12 mouse cellular contexts compared by ENCODE assay signal in the genomic region with DNA sequence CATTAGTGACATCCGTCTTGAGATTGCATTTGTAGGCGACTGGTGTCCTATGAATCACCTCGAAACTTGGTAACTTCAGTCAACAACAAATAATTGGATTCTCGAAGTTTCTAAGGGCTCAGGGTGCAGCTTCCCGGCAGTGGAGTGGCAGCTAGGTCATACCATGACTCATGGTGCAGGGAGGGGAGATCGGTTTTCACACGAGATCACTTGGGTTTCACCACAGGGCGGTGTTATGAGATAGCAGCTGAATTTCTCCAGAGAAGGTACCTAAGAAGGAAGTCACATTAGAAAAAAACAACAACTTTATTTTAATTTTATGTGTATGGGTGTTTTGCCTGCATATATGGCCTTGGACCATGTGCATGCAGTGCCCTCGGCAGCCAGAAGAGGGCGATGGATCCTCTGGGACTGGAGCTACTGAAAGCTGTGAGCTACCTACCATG. TPM values are rescaled to one million over a fixed set of nuclear protein-coding genes. Genes with fewer than 3 reads are reported as not detected.
DNase-seq lines count a peak whose midpoint lies in the region; ATAC-seq and TF ChIP-seq lines count a peak whose summit lies in the region.
"Had no signal": no experiment of that assay in that cellular context is flagged by ENCODE, and none has a peak within 500 bp of the region (broad histone marks: within the 10 kb centered on the region; RNA-seq: fewer than 3 reads in every experiment).

No protein-coding gene starts in this region.

- no peak overlapping the region for H3K4me3 ChIP-seq in small intestine, adult 2 months (ENCODE audit: low read depth, low read length)
- no peak overlapping the region for H3K4me3 ChIP-seq in hindbrain, embryonic 14.5 days (replicated peaks; ENCODE audit: low read length)
- H3K4me3 ChIP-seq: forebrain, embryonic 10.5 days; kidney, embryonic 15.5 days; limb, embryonic 13.5 days had no signal

- 65% methylated on average over 10 of the region's 10 CpGs for WGBS in small intestine, adult 2 months
- 84% methylated on average over 10 of the region's 10 CpGs for WGBS in hindbrain, embryonic 14.5 days

- H3K27ac ChIP-seq in small intestine, adult 2 months (ENCODE audit: insufficient read depth, low read depth, low read length): no peak overlapping the region
- H3K27ac ChIP-seq in hindbrain, embryonic 14.5 days: no peak overlapping the region
- H3K27ac ChIP-seq: forebrain, embryonic 10.5 days; kidney, embryonic 15.5 days; limb, embryonic 13.5 days had no signal

- TF ChIP-seq POLR2A in small intestine, adult 2 months (IDR thresholded peaks at IDR 0.05; ENCODE audit: low read depth, low read length): no peak

- no peaks in the 10 kb centered on the region for H3K27me3 ChIP-seq in small intestine, adult 2 months (ENCODE audit: control insufficient read depth, insufficient read depth, low read length)
- no peaks in the 10 kb centered on the region for H3K27me3 ChIP-seq in hindbrain, embryonic 14.5 days (ENCODE audit: control insufficient read depth, insufficient read depth, low read length)

- H3K36me3 ChIP-seq in small intestine, adult 2 months (ENCODE audit: control insufficient read depth, insufficient read depth, low read length): no peaks in the 10 kb centered on the region
- H3K36me3 ChIP-seq in hindbrain, embryonic 14.5 days (replicated peaks; ENCODE audit: control insufficient read depth, insufficient read depth): no peaks in the 10 kb centered on the region
- H3K36me3 ChIP-seq: forebrain, embryonic 10.5 days; kidney, embryonic 15.5 days; limb, embryonic 13.5 days had no signal

- no peak overlapping the region for H3K4me2 ChIP-seq in hindbrain, embryonic 14.5 days (replicated peaks)
- H3K4me2 ChIP-seq: kidney, embryonic 15.5 days; limb, embryonic 13.5 days had no signal

- no peaks in the 10 kb centered on the region for H3K9me3 ChIP-seq in hindbrain, embryonic 14.5 days (ENCODE audit: control insufficient read depth, low read length)
- H3K9me3 ChIP-seq: forebrain, embryonic 10.5 days; kidney, embryonic 15.5 days had no signal

- no peaks in the 10 kb centered on the region for H3K4me1 ChIP-seq in small intestine, adult 2 months (ENCODE audit: control insufficient read depth, insufficient read depth, insufficient read length, low read length)
- no peaks in the 10 kb centered on the region for H3K4me1 ChIP-seq in hindbrain, embryonic 14.5 days (replicated peaks; ENCODE audit: control insufficient read depth, insufficient read depth, low read length)
- H3K4me1 ChIP-seq: forebrain, embryonic 10.5 days; kidney, embryonic 15.5 days; limb, embryonic 13.5 days had no signal

- TF ChIP-seq CTCF in small intestine, adult 2 months (IDR thresholded peaks at IDR 0.05; ENCODE audit: extremely low read depth, insufficient read length, insufficient replicate concordance, low read depth, low read length): peak; percentile 29; the same call in 1 of the 2 replicates

- no peak overlapping the region for H3K9ac ChIP-seq in hindbrain, embryonic 14.5 days
- H3K9ac ChIP-seq: kidney, embryonic 15.5 days; limb, embryonic 13.5 days had no signal

- peak; percentile 43 for ATAC-seq in common myeloid progenitor, adult 5-6 weeks (replicated peaks; ENCODE audit: low read depth, poor library complexity, severe bottlenecking)
- ATAC-seq in hindbrain, embryonic 14.5 days (ENCODE audit: low FRiP score): no peak

- DNase-seq in lung, adult 18-20 months: peak; percentile 5 to 18
- DNase-seq in lung, postnatal 14 days: no peak
- peak; percentile 41 for DNase-seq in ES-CJ7 (ENCODE audit: low read depth, low spot score)
- DNase-seq in hindbrain, embryonic 14.5 days (ENCODE audit: low spot score): no peak
- DNase-seq in frontal cortex, postnatal 36 days (ENCODE audit: low spot score in 2 of 2): no peak
- DNase-seq in frontal cortex, postnatal 10 days (ENCODE audit: low spot score in 2 of 2): no peak

RNA-seq across cellular contexts. Expression of gene Asb11, which starts 9.3 kb away (rescaled TPM):
- not detected in 2 replicates for total RNA-seq in common myeloid progenitor, adult 5-6 weeks (2017)
- 0.14 and 2.1 TPM in 2 replicates for polyA plus RNA-seq in small intestine, adult 2 months (2012; rRNA removed)
- polyA plus RNA-seq in hindbrain, embryonic 14.5 days (2014; fragmentation: Nextera tagmentation; extraction: Ambion mirVana): not detected in 2 replicates
- polyA plus RNA-seq: forebrain, embryonic 10.5 days; kidney, embryonic 15.5 days; limb, embryonic 13.5 days had no signal

RNA-seq across cellular contexts. Expression of gene Piga, which starts 26.5 kb away (rescaled TPM):
- 19.1 and 26.1 TPM in 2 replicates for total RNA-seq in common myeloid progenitor, adult 5-6 weeks (2017)
- 3.2 and 3.4 TPM in 2 replicates for polyA plus RNA-seq in small intestine, adult 2 months (2012; rRNA removed)
- 5.3 and 6.1 TPM in 2 replicates for polyA plus RNA-seq in hindbrain, embryonic 14.5 days (2014; fragmentation: Nextera tagmentation; extraction: Ambion mirVana)

RNA-seq across cellular contexts. Expression of gene Asb9, which starts 60.0 kb away (rescaled TPM):
- total RNA-seq in common myeloid progenitor, adult 5-6 weeks (2017): not detected in 2 replicates
- polyA plus RNA-seq in small intestine, adult 2 months (2012; rRNA removed): not detected in 2 replicates
- not detected in 2 replicates for polyA plus RNA-seq in hindbrain, embryonic 14.5 days (2014; fragmentation: Nextera tagmentation; extraction: Ambion mirVana)
- polyA plus RNA-seq: heart, embryonic 16.5 days had no signal

Comparison
In these comparisons a context has a peak if more than half of its experiments do, and no peak if none do; other contexts are left out.
1. DNase-seq: peak in lung, adult 18-20 months (2 of 2) and ES-CJ7 (single experiment); none in lung, postnatal 14 days (single experiment), hindbrain, embryonic 14.5 days (single experiment), frontal cortex, postnatal 36 days (0 of 2) and frontal cortex, postnatal 10 days (0 of 2).